Mouse (Mus musculus) MEL (cell line): Measurements from ENCODE around the gene Aadacl2. TPM values are rescaled to one million over a fixed set of nuclear protein-coding genes. Genes with fewer than 3 reads are reported as not detected.

ENCODE experiments used
- DNase-seq: peaks from one replicate; pipeline ENCODE4 v3.0.0; 2011; ENCODE audit warnings: low read depth, low spot score
- H3K27ac ChIP-seq: 2 replicates; pipeline ENCODE4 v1.5.1; 2012; ENCODE audit warnings: low read depth, mild to moderate bottlenecking, control low read depth, low read length, moderate library complexity; ENCODE audit not compliant: control insufficient read depth
- H3K27me3 ChIP-seq, 2 experiments: fragments of 150-350 bp in 1 of 2; sonication (generic) in 1 of 2; 2 replicates each; pipeline ENCODE4 v1.6.1; 2012; ENCODE audit warnings: low read length in 2 of 2, mild to moderate bottlenecking in 2 of 2, improper control_type of control experiment in 1 of 2, moderate library complexity in 1 of 2; ENCODE audit not compliant: insufficient read depth in 2 of 2, control insufficient read depth in 1 of 2
- H3K36me3 ChIP-seq, 2 experiments: 2 replicates each; pipeline ENCODE4 v1.6.1; 2012 to 2014; ENCODE audit warnings: low read length in 2 of 2, improper control_type of control experiment in 1 of 2, inconsistent platforms in 1 of 2, mild to moderate bottlenecking in 1 of 2; ENCODE audit not compliant: insufficient read depth in 2 of 2, control insufficient read depth in 1 of 2
- H3K4me1 ChIP-seq, 2 experiments: fragments of 150-350 bp in 1 of 2; sonication (generic) in 1 of 2; 2 replicates each; pipeline ENCODE4 v1.6.1; 2012; ENCODE audit warnings: low read length in 2 of 2, improper control_type of control experiment in 1 of 2, mild to moderate bottlenecking in 1 of 2; ENCODE audit not compliant: insufficient read depth in 2 of 2, control insufficient read depth in 1 of 2
- H3K4me3 ChIP-seq, 2 experiments: fragments of 150-350 bp in 1 of 2; sonication (generic) in 1 of 2; 2 replicates each; pipeline ENCODE4 v1.5.1; 2012; ENCODE audit warnings: low read depth in 2 of 2, low read length in 2 of 2, mild to moderate bottlenecking in 2 of 2, moderate library complexity in 2 of 2, control low read depth in 1 of 2, improper control_type of control experiment in 1 of 2; ENCODE audit not compliant: control insufficient read depth in 1 of 2, insufficient read depth in 1 of 2
- H3K79me2 ChIP-seq: 2 replicates; pipeline ENCODE4 v1.6.1; 2012; ENCODE audit warnings: mild to moderate bottlenecking, low read length, moderate library complexity; ENCODE audit not compliant: control insufficient read depth, poor library complexity, insufficient read depth
- H3K9ac ChIP-seq: 2 replicates; pipeline ENCODE4 v1.6.1; 2012; ENCODE audit warnings: low read depth, mild to moderate bottlenecking, control low read depth, low read length, moderate library complexity; ENCODE audit not compliant: control insufficient read depth, poor library complexity, severe bottlenecking
- H3K9me3 ChIP-seq: fragments of 150-350 bp; sonication (generic); replicated peaks from 2 replicates; pipeline ENCODE4 v1.6.1; 2012; ENCODE audit warnings: mild to moderate bottlenecking, low read length, improper control_type of control experiment, moderate library complexity; ENCODE audit not compliant: insufficient read depth
- ELF1 ChIP-seq: IDR thresholded peaks from 2 replicates; pipeline ENCODE4 v1.6.1; 2014; ENCODE audit warnings: low read depth, mild to moderate bottlenecking, inconsistent platforms, low read length, improper control_type of control experiment, moderate library complexity
- ETS1 ChIP-seq: IDR thresholded peaks from 2 replicates; pipeline ENCODE4 v1.6.1; 2012; ENCODE audit warnings: low read depth, mild to moderate bottlenecking, inconsistent platforms, low read length, improper control_type of control experiment, moderate library complexity
- HCFC1 ChIP-seq: IDR thresholded peaks from 2 replicates; pipeline ENCODE4 v1.6.1; 2012; ENCODE audit warnings: low read depth, mild to moderate bottlenecking, inconsistent platforms, low read length, improper control_type of control experiment, moderate library complexity
- JUND ChIP-seq: IDR thresholded peaks from 2 replicates; pipeline ENCODE4 v1.6.1; 2011; ENCODE audit warnings: low read depth, mild to moderate bottlenecking, improper control_type of control experiment, low read length
- MEF2A ChIP-seq: IDR thresholded peaks from 2 replicates; pipeline ENCODE4 v1.6.1; 2014; ENCODE audit warnings: low read depth, mild to moderate bottlenecking, inconsistent platforms, low read length, improper control_type of control experiment; ENCODE audit not compliant: poor library complexity, insufficient replicate concordance, severe bottlenecking; ENCODE audit errors: extremely low read depth
- MXI1 ChIP-seq: IDR thresholded peaks from 2 replicates; pipeline ENCODE4 v1.6.1; 2011; ENCODE audit warnings: mild to moderate bottlenecking, low read depth, low read length, improper control_type of control experiment
- SIN3A ChIP-seq: IDR thresholded peaks from 2 replicates; pipeline ENCODE4 v1.6.1; 2012; ENCODE audit warnings: low read length, improper control_type of control experiment, inconsistent platforms
- SMC3 ChIP-seq: IDR thresholded peaks from 2 replicates; pipeline ENCODE4 v1.6.1; 2011; ENCODE audit warnings: low read depth, low read length, improper control_type of control experiment
- TBP ChIP-seq: IDR thresholded peaks from 2 replicates; pipeline ENCODE4 v1.8.0; 2011; ENCODE audit warnings: low read depth, low read length, improper control_type of control experiment
- TCF12 ChIP-seq: IDR thresholded peaks from 2 replicates; pipeline ENCODE4 v1.6.1; 2014; ENCODE audit warnings: low read depth, mild to moderate bottlenecking, inconsistent platforms, low read length, improper control_type of control experiment, moderate library complexity
- UBTF ChIP-seq: IDR thresholded peaks from 2 replicates; pipeline ENCODE4 v1.6.1; 2012; ENCODE audit warnings: low read depth, mild to moderate bottlenecking, inconsistent platforms, low read length, improper control_type of control experiment, moderate library complexity, borderline replicate concordance; ENCODE audit not compliant: insufficient read depth
- USF1 ChIP-seq: IDR thresholded peaks from 2 replicates; pipeline ENCODE4 v1.6.1; 2014; ENCODE audit warnings: low read depth, mild to moderate bottlenecking, inconsistent platforms, low read length, improper control_type of control experiment, moderate library complexity
- USF2 ChIP-seq, 2 experiments: IDR thresholded peaks; 2 replicates each; pipeline ENCODE4 v1.6.1; 2011 to 2012; ENCODE audit warnings: improper control_type of control experiment in 2 of 2, low read length in 2 of 2, borderline replicate concordance in 1 of 2, inconsistent platforms in 1 of 2, low read depth in 1 of 2, mild to moderate bottlenecking in 1 of 2; ENCODE audit not compliant: insufficient read depth in 1 of 2
- ZMIZ1 ChIP-seq: IDR thresholded peaks from 2 replicates; pipeline ENCODE4 v1.6.1; 2012; ENCODE audit warnings: low read depth, mild to moderate bottlenecking, inconsistent platforms, low read length, improper control_type of control experiment, moderate library complexity
- ZNF384 ChIP-seq: IDR thresholded peaks from 2 replicates; pipeline ENCODE4 v1.6.1; 2012; ENCODE audit warnings: low read depth, mild to moderate bottlenecking, inconsistent platforms, low read length, improper control_type of control experiment
- polyA plus RNA-seq, 2 experiments: library from polyadenylated mRNA; stranded (reverse) in 1 of 2; unstranded in 1 of 2; fragments of >175 nt in 1 of 2; fragments of >200 nt in 1 of 2; gene quantifications; 2 replicates each; pipeline versions ENCODE4 v1.2.1 to v1.2.4; 2012; ENCODE audit warnings: low replicate concordance in 2 of 2, low read depth in 1 of 2; ENCODE audit not compliant: insufficient read length in 2 of 2, insufficient read depth in 1 of 2, missing spikeins in 1 of 2
- total RNA-seq: library from RNA; depleted of rRNA; stranded (reverse); fragments of 300-350 nt; gene quantifications from 2 replicates; pipeline ENCODE4 v1.2.3, GENCODE M21; 2012

Aadacl2 gene
- total and polyA plus RNA-seq, 3 experiments, result not detected

DNA sequence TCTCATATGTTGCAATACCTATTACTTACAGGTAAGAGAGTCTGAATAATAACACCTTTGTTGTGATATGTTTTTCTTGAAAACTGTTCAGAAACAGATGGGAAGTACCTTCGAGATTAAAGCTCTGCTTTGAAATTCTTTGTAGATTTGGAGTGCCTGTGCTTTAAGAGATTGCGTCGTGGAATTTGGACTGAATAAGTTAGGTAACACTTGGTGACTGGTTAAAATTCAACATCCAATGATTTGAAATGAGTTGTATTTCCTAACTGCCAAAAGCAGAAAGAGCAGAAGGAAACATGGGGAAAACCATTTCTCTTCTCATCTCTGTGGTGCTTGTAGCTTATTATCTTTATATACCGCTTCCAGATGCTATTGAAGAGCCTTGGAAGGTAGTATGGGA lies 25.0 kb downstream of the Aadacl2 start:
- H3K4me3 ChIP-seq, result no peak overlapping the region
- TF ChIP-seq HCFC1 (no peak), UBTF (no peak), ELF1 (no peak), SIN3A (no peak), MXI1 (no peak), USF2 (IDR thresholded peaks at IDR 0.05; ENCODE audit: borderline replicate concordance in 1 of 2, insufficient read depth in 1 of 2, low read depth in 1 of 2, low read length in 2 of 2) (no peak), ZMIZ1 (no peak), ZNF384 (no peak), TBP (no peak), ETS1 (no peak), TCF12 (no peak), USF1 (no peak)
- no peak for DNase-seq

DNA sequence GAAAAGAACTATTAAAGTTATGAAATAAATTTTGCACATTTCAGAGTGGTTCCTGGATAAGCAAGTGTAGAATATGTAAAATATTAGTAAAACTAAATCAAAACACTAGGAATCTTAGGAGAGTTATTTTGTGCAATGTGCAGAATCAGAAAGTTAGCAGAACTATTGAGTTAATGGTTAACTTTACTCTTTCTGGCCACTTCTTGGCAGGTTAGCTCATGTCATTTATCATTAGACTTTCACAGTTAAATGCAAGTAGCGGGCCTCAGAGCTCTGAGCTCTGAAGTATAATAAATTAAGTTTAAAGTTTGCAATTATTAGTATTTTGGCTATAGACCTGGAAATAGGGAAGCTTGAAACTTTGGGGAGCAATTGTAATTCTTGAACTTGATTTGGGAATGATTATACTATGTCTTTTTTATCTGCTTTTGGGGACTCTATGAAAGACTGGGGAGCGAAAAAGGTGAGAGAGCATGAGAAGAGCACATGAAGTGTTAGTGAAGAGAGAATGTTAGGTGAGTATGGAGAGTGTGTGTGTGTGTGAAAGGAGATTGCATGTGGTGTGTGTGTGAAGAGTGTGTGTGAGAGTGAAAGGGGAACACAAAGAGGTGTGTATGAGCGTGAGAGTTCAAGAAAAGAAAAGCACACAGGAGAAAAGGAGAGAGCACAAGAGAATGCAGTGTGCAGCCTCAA lies 39.8 kb downstream of the Aadacl2 start:
- Histone ChIP-seq H3K36me3 (no peaks in the 10 kb centered on the region), H3K27ac (no peak overlapping the region), H3K4me1 (no peaks in the 10 kb centered on the region), H3K27me3 (peaks cover 0 to 4% of the 10 kb centered on the region in 2 experiments; a peak in 2 of 4 replicates), H3K9ac (no peak overlapping the region), H3K9me3 (no peaks in the 10 kb centered on the region), H3K79me2 (no peaks in the 10 kb centered on the region)
- DNase-seq, result no peak
- TF ChIP-seq ZMIZ1 (no peak), JUND (no peak), SMC3 (no peak), MEF2A (no peak)
- TF ChIP-seq, all 39 proteins: peak for 0
- H3K4me3 ChIP-seq, result no peak overlapping the region

More for the DNA sequence above, 25.0 kb downstream of the Aadacl2 start:
- no peaks in the 10 kb centered on the region for H3K79me2 ChIP-seq
- no peak overlapping the region for H3K9ac ChIP-seq
- H3K27ac ChIP-seq, result no peak overlapping the region
- no peaks in the 10 kb centered on the region for H3K36me3 ChIP-seq
- H3K27me3 ChIP-seq, result peaks cover 0 to 1% of the 10 kb centered on the region in 2 experiments; a peak in 1 of 4 replicates
- H3K9me3 ChIP-seq, result no peaks in the 10 kb centered on the region
- H3K4me1 ChIP-seq, result no peaks in the 10 kb centered on the region
